Mouse (Mus musculus): Measurements from ENCODE around the gene Rdh19. TPM values are rescaled to one million over a fixed set of nuclear protein-coding genes. Genes with fewer than 3 reads are reported as not detected.
"Not testable (repeated sequence)": the region's sequence is repeated elsewhere in the genome, so short reads cannot be mapped to it uniquely, and the experiment has no call there.

The Rdh19 gene
- polyA plus RNA-seq, 1 experiment from 2014 or later = not detected

- Histone ChIP-seq H3K9ac (no peak overlapping the region), H3K4me3 (no peak overlapping the region), H3K27me3 (no peaks in the 10 kb centered on the region), H3K27ac (no peak overlapping the region), H3K36me3 (no peaks in the 10 kb centered on the region), H3K4me2 (replicated peaks) (no peak overlapping the region), H3K4me1 (no peaks in the 10 kb centered on the region), H3K9me3 (replicated peaks) (no peaks in the 10 kb centered on the region; the same call in none of the 2 replicates)
- no peak for ATAC-seq (ENCODE audit: low FRiP score)
- 90% methylated on average over 2 of the region's 2 CpGs for WGBS
Measured at GRCm38 (mm10) chr10:127838539-127838938, 11.2 kb upstream of the Rdh19 start.

GRCm38 (mm10) chr10:127840776-127841175, 9.0 kb upstream of the Rdh19 start:
- Histone ChIP-seq H3K36me3 (no peaks in the 10 kb centered on the region), H3K9me3 (replicated peaks) (no peaks in the 10 kb centered on the region; the same call in none of the 2 replicates), H3K27me3 (no peaks in the 10 kb centered on the region), H3K4me2 (replicated peaks) (no peak overlapping the region), H3K4me1 (no peaks in the 10 kb centered on the region), H3K4me3 (no peak overlapping the region), H3K27ac (no peak overlapping the region), H3K9ac (no peak overlapping the region)
- ATAC-seq (ENCODE audit: low FRiP score) = no peak
- 76% methylated on average over 2 of the region's 2 CpGs for WGBS

DNA sequence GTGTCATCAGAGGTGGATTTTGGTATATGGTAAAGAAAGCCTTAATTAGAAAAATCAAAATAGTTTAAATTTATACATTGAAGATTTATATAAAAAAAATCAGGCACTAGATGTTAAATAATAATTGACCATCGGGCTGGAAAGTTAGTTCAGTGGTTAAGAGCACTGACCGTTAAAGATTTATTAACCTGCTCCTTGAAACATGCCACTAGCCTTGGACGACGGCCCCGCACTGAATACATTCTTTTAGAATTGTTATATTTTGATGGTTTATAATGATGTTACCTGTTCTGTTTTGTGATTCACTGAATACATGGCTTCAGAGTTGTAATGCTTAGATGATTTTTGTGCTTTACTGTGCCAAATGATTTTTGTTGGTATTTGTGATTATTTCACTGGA, 3.8 kb upstream of the Rdh19 start:
- 93% methylated on average over 5 of the region's 5 CpGs for WGBS
- H3K9ac ChIP-seq; H3K36me3 ChIP-seq; H3K4me2 ChIP-seq (replicated peaks); ATAC-seq (ENCODE audit: low FRiP score); H3K4me3 ChIP-seq; H3K27me3 ChIP-seq; H3K9me3 ChIP-seq (replicated peaks); H3K4me1 ChIP-seq; H3K27ac ChIP-seq: not testable (repeated sequence)

DNA sequence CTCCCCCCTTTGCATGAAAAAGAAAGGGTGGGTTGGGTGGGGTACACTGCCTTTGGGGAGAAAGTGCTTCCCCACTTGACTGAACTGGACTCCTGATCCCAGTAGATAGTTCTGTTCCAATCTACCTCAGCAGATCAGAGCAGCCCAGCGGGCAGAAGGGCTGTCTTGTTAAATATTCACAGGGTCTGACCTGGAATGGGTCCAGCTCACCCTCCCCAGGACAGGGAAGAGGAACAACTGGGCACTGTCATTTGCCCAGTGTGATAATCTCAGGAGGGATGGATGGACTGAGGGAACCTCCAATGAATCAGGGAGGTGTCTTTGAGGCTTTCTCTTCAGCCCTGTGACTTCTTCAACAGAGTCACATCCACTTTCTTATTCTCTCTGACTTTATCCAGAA, 1.6 kb upstream of the Rdh19 start:
- WGBS = 70% methylated on average over 1 of the region's 1 CpGs

DNA sequence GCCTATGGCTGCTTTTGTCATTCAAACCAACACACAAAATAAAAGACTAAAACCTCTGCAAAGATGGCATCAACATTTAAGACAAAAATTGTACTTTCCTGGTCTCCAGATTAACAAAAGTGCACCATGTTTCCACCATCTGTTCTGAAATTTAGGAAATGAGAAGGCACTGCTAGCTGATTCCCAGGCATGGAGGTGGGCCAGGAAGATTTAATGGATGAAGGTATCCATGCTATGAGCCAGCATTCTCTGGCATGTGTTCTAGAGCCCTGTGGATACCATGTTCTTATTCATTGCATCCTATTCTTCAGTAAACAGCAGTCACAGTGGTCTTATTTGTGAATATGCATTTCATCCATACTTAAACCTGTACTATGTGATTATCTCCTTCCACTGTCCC, 6.6 kb downstream of the Rdh19 start:
- Histone ChIP-seq H3K27me3 (no peaks in the 10 kb centered on the region), H3K27ac (no peak overlapping the region), H3K4me2 (replicated peaks) (no peak overlapping the region), H3K9me3 (replicated peaks) (no peaks in the 10 kb centered on the region), H3K4me1 (no peaks in the 10 kb centered on the region), H3K4me3 (no peak overlapping the region), H3K36me3 (no peaks in the 10 kb centered on the region), H3K9ac (no peak overlapping the region)
- ATAC-seq (ENCODE audit: low FRiP score) = no peak

More for the DNA sequence above, 1.6 kb upstream of the Rdh19 start:
- no peaks in the 10 kb centered on the region for H3K9me3 ChIP-seq (replicated peaks)
- ATAC-seq (ENCODE audit: low FRiP score) = no peak
- H3K27me3 ChIP-seq = no peaks in the 10 kb centered on the region
- no peaks in the 10 kb centered on the region for H3K36me3 ChIP-seq
- no peaks in the 10 kb centered on the region for H3K4me1 ChIP-seq
- no peak overlapping the region for H3K9ac ChIP-seq
- H3K27ac ChIP-seq = no peak overlapping the region
- no peak overlapping the region for H3K4me3 ChIP-seq
- no peak overlapping the region for H3K4me2 ChIP-seq (replicated peaks)

- ATAC-seq (ENCODE audit: low FRiP score) = no peak
- Histone ChIP-seq H3K9me3 (replicated peaks) (no peaks in the 10 kb centered on the region), H3K27me3 (no peaks in the 10 kb centered on the region), H3K36me3 (no peaks in the 10 kb centered on the region), H3K4me1 (no peaks in the 10 kb centered on the region), H3K4me3 (no peak overlapping the region), H3K9ac (no peak overlapping the region), H3K4me2 (replicated peaks) (no peak overlapping the region), H3K27ac (no peak overlapping the region)
Measured at GRCm38 (mm10) chr10:127864931-127865330, 15.2 kb downstream of the Rdh19 start.

DNA sequence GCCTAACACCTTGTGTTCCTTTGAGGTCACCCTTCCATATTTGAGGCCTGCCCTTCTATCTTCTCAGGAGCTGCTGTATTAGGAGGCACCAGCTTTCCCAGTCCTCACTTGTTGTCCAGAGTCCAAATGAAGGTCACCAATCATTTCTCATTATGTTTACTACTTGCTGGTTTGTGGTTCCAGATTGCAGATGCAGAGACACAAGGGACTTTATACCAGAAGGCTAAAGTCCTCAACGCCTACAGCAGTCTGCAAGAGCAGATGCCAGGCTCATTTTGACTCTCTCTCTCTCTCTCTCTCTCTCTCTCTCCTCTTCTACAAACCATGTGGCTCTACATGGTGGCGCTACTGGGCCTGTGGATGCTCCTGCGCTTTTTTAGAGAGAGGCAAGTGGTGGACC, 16.5 kb downstream of the Rdh19 start, which contains the start of gene Rdh16f2:
TSS of gene Rdh16f2 (plus strand) at position 243 of the 400 bp plus-strand sequence.
- H3K9ac ChIP-seq = no peak within 1 kb of the TSS
- H3K27me3 ChIP-seq = no peaks in the 10 kb centered on the region
- no peak within 1 kb of the TSS for H3K4me2 ChIP-seq (replicated peaks)
- no peak within 1 kb of the TSS for H3K27ac ChIP-seq
- 0 out of 2 replicates have a peak, but pooled peaks cover 5% of the 10 kb centered on the region for H3K9me3 ChIP-seq (replicated peaks)
- no peaks in the 10 kb centered on the region for H3K4me1 ChIP-seq
- 81% methylated on average over 3 of the region's 3 CpGs for WGBS
- no peaks in the 10 kb centered on the region for H3K36me3 ChIP-seq
- no peak for ATAC-seq (ENCODE audit: low FRiP score)
- no peak within 1 kb of the TSS for H3K4me3 ChIP-seq

GRCm38 (mm10) chr10:127872484-127872883, 22.8 kb downstream of the Rdh19 start:
- 76% methylated on average over 4 of the region's 4 CpGs for WGBS

DNA sequence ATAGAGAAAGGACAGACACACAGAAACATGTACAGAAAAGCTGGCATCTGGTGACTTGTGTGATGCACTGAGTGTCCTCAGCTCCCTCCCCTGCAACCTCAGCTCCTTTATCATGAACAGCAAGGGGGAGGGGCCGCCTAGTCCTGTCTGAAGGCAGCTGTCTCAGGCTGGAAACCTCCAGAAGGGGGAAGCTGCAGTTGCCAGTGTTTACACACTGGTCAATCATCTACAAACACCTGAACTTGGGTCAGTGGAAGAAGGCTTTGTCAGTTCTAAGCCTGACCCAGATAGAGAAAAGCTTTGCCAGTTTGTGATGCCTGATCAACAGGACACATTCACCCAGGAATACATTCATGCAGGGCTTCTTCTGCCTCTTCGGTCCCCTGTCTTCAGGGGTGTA, 28.0 kb downstream of the Rdh19 start:
- Histone ChIP-seq H3K4me1 (no peaks in the 10 kb centered on the region), H3K4me2 (replicated peaks) (no peak overlapping the region), H3K36me3 (no peaks in the 10 kb centered on the region), H3K27me3 (no peaks in the 10 kb centered on the region), H3K27ac (no peak overlapping the region), H3K9me3 (replicated peaks) (no peaks in the 10 kb centered on the region), H3K9ac (no peak overlapping the region), H3K4me3 (no peak overlapping the region)
- 58% methylated on average over 2 of the region's 2 CpGs for WGBS
- no peak for ATAC-seq (ENCODE audit: low FRiP score)

More at GRCm38 (mm10) chr10:127872484-127872883, 22.8 kb downstream of the Rdh19 start:
- Histone ChIP-seq H3K27ac (no peak overlapping the region), H3K27me3 (no peaks in the 10 kb centered on the region), H3K9ac (no peak overlapping the region), H3K4me3 (no peak overlapping the region), H3K9me3 (replicated peaks) (0 out of 2 replicates have a peak, but pooled peaks cover 6% of the 10 kb centered on the region), H3K4me1 (no peaks in the 10 kb centered on the region), H3K4me2 (replicated peaks) (no peak overlapping the region), H3K36me3 (no peaks in the 10 kb centered on the region)
- no peak for ATAC-seq (ENCODE audit: low FRiP score)

- no peak overlapping the region for H3K9ac ChIP-seq
- H3K27ac ChIP-seq = no peak overlapping the region
- no peaks in the 10 kb centered on the region for H3K27me3 ChIP-seq
- no peaks in the 10 kb centered on the region for H3K4me1 ChIP-seq
- H3K4me2 ChIP-seq (replicated peaks) = no peak overlapping the region
- no peak for ATAC-seq (ENCODE audit: low FRiP score)
- H3K36me3 ChIP-seq = no peaks in the 10 kb centered on the region
- H3K9me3 ChIP-seq (replicated peaks) = no peaks in the 10 kb centered on the region
- WGBS = 80% methylated on average over 3 of the region's 3 CpGs
- no peak overlapping the region for H3K4me3 ChIP-seq
Measured at GRCm38 (mm10) chr10:127878262-127879057, 28.7 kb downstream of the Rdh19 start.

DNA sequence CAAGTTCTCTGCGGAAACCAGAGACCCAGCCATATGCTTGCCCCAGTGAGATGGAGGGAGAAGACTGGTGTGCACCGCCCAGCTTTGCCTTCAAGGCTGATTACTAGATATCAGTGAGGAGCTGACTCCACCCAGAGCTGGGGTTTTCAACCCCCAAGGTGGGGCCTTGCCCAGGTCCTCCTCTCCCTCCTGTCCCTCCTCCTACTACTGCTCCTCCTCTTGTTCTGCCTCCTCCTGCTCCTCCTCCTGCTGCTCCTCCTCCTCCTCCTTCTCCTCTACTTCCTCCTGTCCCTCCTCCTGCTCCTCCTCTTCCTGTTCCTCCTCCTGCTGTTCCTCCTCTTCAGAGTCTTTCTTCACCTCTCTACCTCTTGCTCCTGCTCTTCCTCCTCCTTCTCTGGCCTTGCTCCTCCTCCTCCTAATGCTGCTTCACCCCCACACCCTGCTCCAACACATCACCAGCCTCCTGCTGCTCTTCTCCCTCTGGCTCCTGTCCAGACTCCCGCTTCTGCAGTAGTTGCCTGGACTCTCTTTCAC, 29.5 kb downstream of the Rdh19 start:
- Histone ChIP-seq H3K4me3 (no peak overlapping the region), H3K9me3 (replicated peaks) (no peaks in the 10 kb centered on the region), H3K4me1 (no peaks in the 10 kb centered on the region), H3K4me2 (replicated peaks) (no peak overlapping the region), H3K27me3 (no peaks in the 10 kb centered on the region), H3K9ac (no peak overlapping the region), H3K36me3 (no peaks in the 10 kb centered on the region), H3K27ac (no peak overlapping the region)
- 75% methylated on average over 3 of the region's 3 CpGs for WGBS
- ATAC-seq (ENCODE audit: low FRiP score) = no peak

DNA sequence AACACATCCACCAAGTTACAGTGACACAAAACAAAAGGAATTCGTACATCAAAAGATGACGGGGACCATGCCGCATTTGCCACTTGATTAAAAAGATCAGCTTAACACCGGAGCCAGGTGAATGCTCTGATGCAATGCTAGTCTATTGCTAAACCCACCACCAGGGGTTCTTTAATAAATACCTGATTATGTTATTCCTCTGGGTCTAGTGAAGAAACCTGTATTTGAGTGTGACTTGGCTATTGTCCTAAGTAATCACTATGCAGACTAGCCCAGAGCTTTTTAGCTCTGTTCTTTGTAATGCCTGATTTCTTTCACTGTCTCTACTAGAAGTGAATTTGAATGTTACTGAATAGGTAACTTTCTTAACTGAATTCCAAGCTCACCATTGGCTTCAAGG, 31.3 kb downstream of the Rdh19 start:
- Histone ChIP-seq H3K36me3 (no peaks in the 10 kb centered on the region), H3K9me3 (replicated peaks) (no peaks in the 10 kb centered on the region), H3K27me3 (no peaks in the 10 kb centered on the region), H3K4me2 (replicated peaks) (no peak overlapping the region), H3K4me1 (no peaks in the 10 kb centered on the region), H3K27ac (no peak overlapping the region), H3K4me3 (no peak overlapping the region), H3K9ac (no peak overlapping the region)
- ATAC-seq (ENCODE audit: low FRiP score) = no peak
- 81% methylated on average over 4 of the region's 4 CpGs for WGBS

DNA sequence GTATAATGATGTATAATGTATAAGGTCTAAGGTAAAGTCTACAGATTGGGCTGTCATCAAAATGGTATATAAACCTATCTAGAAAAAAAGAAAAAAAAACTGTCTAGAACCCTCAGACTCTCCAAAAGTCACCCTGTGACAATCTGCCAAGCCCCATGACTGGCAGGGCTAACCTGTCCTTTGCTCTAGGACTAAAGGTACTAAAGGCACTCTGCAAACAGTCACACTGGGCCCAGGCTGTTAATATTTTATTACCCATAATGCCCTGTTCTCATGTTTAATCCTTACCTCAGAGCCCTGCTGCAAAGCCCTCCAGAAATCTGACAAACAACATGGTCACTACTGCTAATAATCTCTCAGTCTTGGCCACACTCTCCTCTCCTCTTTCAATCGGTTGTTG, 36.8 kb downstream of the Rdh19 start:
- H3K27me3 ChIP-seq = no peaks in the 10 kb centered on the region
- H3K4me1 ChIP-seq = peaks cover 5% of the 10 kb centered on the region; the same call in 1 of the 2 replicates
- no peak overlapping the region for H3K4me2 ChIP-seq (replicated peaks)
- H3K9ac ChIP-seq = no peak overlapping the region
- no peaks in the 10 kb centered on the region for H3K9me3 ChIP-seq (replicated peaks)
- no peak for ATAC-seq (ENCODE audit: low FRiP score)
- H3K36me3 ChIP-seq = no peaks in the 10 kb centered on the region
- H3K4me3 ChIP-seq = no peak overlapping the region
- H3K27ac ChIP-seq = no peak overlapping the region
- 93% methylated on average over 1 of the region's 1 CpGs for WGBS
